Mouse (Mus musculus) G1E (cell line): ENCODE results near the gene Gmnn. TPM values are rescaled to one million over a fixed set of nuclear protein-coding genes. Genes with fewer than 3 reads are reported as not detected.

Source experiments
- ATAC-seq: 2 replicates; pipeline ENCODE4 v1.8.0; 2016; ENCODE audit warnings: mild to moderate bottlenecking; ENCODE audit not compliant: insufficient number of reproducible peaks, poor library complexity, low FRiP score, severe bottlenecking; ENCODE audit errors: extremely low read depth
- DNase-seq: peaks from one replicate; pipeline ENCODE4 v3.0.0; 2012; ENCODE audit warnings: low spot score
- H3K27me3 ChIP-seq: 2 replicates; pipeline ENCODE4 v1.6.1; 2012; ENCODE audit warnings: mild to moderate bottlenecking, low read length, inconsistent platforms; ENCODE audit not compliant: insufficient read depth
- H3K36me3 ChIP-seq: replicated peaks from 2 replicates; pipeline ENCODE3; 2012; ENCODE audit warnings: mild to moderate bottlenecking, inconsistent platforms
- H3K4me1 ChIP-seq: 2 replicates; pipeline ENCODE4 v1.6.1; 2012; ENCODE audit warnings: low read depth, low read length, inconsistent platforms, mixed read lengths; ENCODE audit not compliant: insufficient read depth
- H3K4me3 ChIP-seq: 2 replicates; pipeline ENCODE4 v1.5.1; 2012; ENCODE audit warnings: low read depth, mild to moderate bottlenecking, inconsistent platforms, low read length, moderate library complexity, mixed read lengths
- H3K9me3 ChIP-seq: replicated peaks from 2 replicates; pipeline ENCODE4 v1.6.1; 2012; ENCODE audit warnings: inconsistent platforms
- CTCF ChIP-seq: IDR thresholded peaks from 2 replicates; pipeline ENCODE4 v1.5.1; 2012; ENCODE audit warnings: low read depth, low read length, inconsistent platforms, mixed read lengths
- GATA1 ChIP-seq: IDR thresholded peaks from 2 replicates; pipeline ENCODE4 v1.6.1; 2012; ENCODE audit warnings: borderline replicate concordance, low read length, inconsistent platforms, mixed read lengths
- GATA2 ChIP-seq: IDR thresholded peaks from 2 replicates; pipeline ENCODE4 v1.6.1; 2012; ENCODE audit warnings: low read depth, low read length, inconsistent platforms, borderline replicate concordance
- POLR2AphosphoS5 ChIP-seq: IDR thresholded peaks from 2 replicates; pipeline ENCODE4 v1.6.1; 2012; ENCODE audit warnings: low read depth, low read length, inconsistent platforms; ENCODE audit not compliant: insufficient replicate concordance
- TAL1 ChIP-seq: conservative IDR thresholded peaks from 2 replicates; pipeline ENCODE4 v1.6.1; 2012; ENCODE audit warnings: low read depth, low read length, inconsistent platforms, mixed read lengths
- polyA plus RNA-seq: library from polyadenylated mRNA; stranded (reverse); fragments of >175 nt; gene quantifications from 2 replicates; pipeline ENCODE4 v1.2.3, GENCODE M21; 2012
- total RNA-seq, 2 experiments: library from RNA; stranded (forward) in 1 of 2; stranded (reverse) in 1 of 2; fragments of 200-1000 nt in 1 of 2; fragments of >200 nt in 1 of 2; fragmentation: Nextera tagmentation in 1 of 2; gene quantifications; 2 replicates each; pipeline ENCODE4 v1.2.3; 2014 to 2017

The Gmnn gene
- total RNA-seq (2014; fragmentation: Nextera tagmentation) = 51.1 and 57.2 TPM in 2 replicates
- total RNA-seq (2017) = 277 and 295 TPM in 2 replicates
- 9.7 and 18.8 TPM in 2 replicates for polyA plus RNA-seq

- Histone ChIP-seq H3K4me3 (peak within 1 kb of the TSS; percentile 93), H3K4me1 (peaks cover 44% of the 10 kb centered on the region), H3K27me3 (no peaks in the 10 kb centered on the region), H3K36me3 (peaks cover 41% of the 10 kb centered on the region), H3K9me3 (no peaks in the 10 kb centered on the region)
- no peak for TF ChIP-seq POLR2AphosphoS5
- TF ChIP-seq GATA1 = no peak
- no peak for TF ChIP-seq CTCF
- TF ChIP-seq GATA2 = no peak
- TF ChIP-seq TAL1 = no peak
- DNase-seq = peak; percentile 95
- peak; percentile 82 for ATAC-seq
These were observed at the start of gene Gmnn for GRCm38 (mm10) chr13:24761403-24762227. Gene Gmnn, minus strand, starts transcription at chr13:24761923.

- no peak overlapping the region for H3K4me3 ChIP-seq
- TF ChIP-seq GATA1 = no peak
- TF ChIP-seq CTCF = no peak
- TF ChIP-seq GATA2 = no peak
- no peak for TF ChIP-seq TAL1
- TF ChIP-seq POLR2AphosphoS5 = no peak
These were observed 44.4 kb upstream of the Gmnn start for GRCm38 (mm10) chr13:24806079-24806478.

DNA sequence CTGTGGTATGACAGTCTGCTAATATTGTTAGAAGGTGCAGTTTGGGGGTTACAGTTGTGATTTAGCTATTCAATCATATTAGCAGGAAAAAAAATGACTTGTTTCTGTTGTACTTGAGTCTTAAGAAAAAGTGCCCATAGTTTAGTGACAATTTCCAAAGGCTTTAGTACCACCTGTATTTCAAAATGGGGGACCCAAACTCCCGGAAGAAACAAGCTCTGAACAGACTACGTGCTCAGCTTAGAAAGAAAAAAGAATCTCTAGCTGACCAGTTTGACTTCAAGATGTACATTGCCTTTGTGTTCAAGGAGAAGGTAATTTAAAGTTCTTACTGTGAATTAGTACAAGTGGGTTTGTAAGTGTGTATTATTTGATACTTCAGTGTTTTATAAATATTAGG lies 41.5 kb upstream of the Gmnn start:
- Histone ChIP-seq H3K36me3 (peaks cover 33% of the 10 kb centered on the region), H3K27me3 (no peaks in the 10 kb centered on the region), H3K4me1 (peaks cover 29% of the 10 kb centered on the region), H3K4me3 (peak overlapping the region; percentile 95), H3K9me3 (no peaks in the 10 kb centered on the region)
- no peak for ATAC-seq
- DNase-seq = no peak
- TF ChIP-seq CTCF = no peak
- TF ChIP-seq GATA1 = no peak
- TF ChIP-seq GATA2 = no peak

More at GRCm38 (mm10) chr13:24806079-24806478, 44.4 kb upstream of the Gmnn start:
- ATAC-seq (no peak), DNase-seq (no peak)
- H3K27me3 ChIP-seq = no peaks in the 10 kb centered on the region
- H3K4me1 ChIP-seq = peaks cover 30% of the 10 kb centered on the region
- peaks cover 60% of the 10 kb centered on the region for H3K36me3 ChIP-seq
- no peaks in the 10 kb centered on the region for H3K9me3 ChIP-seq

GRCm38 (mm10) chr13:24802131-24802691 lies 40.5 kb upstream of the Gmnn start:
- DNase-seq (peak; percentile 66), ATAC-seq (peak; percentile 43)
- Histone ChIP-seq H3K27me3 (no peaks in the 10 kb centered on the region), H3K36me3 (peaks cover 23% of the 10 kb centered on the region), H3K4me1 (peaks cover 28% of the 10 kb centered on the region), H3K9me3 (no peaks in the 10 kb centered on the region), H3K4me3 (peak overlapping the region; percentile 95)
- TF ChIP-seq CTCF = no peak
- no peak for TF ChIP-seq POLR2AphosphoS5
- no peak for TF ChIP-seq TAL1
- no peak for TF ChIP-seq GATA2

GRCm38 (mm10) chr13:24801308-24801921 lies 39.7 kb upstream of the Gmnn start, which contains the start of gene BC005537:
Gene BC005537, plus strand, starts transcription at chr13:24801657.
- DNase-seq = peak; percentile 62

DNA sequence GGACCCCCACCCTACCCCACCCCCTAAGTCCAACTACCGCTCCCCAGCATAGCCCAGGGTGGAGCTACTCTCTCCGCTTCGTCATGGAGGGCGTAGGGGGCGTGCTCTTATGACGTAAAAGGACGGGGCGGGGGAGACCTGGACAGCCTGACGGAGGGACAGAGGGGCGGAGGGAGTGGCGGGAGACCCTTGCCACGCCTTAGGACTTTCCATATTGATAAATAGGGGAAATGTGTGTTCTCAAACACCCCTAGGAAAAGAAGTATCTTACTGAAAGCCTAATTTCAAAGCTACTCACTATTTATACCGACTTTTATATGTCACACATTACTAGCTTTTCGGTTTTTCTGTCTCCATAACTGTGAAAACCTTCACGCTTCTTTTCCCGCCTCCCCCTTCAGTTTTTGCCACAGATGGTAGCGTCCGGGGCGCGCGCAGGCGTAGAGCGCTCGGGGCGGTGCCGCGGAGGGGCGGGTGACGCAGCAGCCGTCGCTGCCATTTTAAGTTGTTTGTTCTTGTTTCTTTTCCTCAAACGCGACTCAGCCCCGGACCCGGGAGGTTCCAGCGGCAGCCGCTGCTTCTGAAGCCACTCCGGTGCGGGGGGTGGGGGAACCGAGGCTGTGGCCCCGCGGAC lies 39.1 kb upstream of the Gmnn start:
- peak; percentile 94 for ATAC-seq
- Histone ChIP-seq H3K4me1 (peaks cover 23% of the 10 kb centered on the region), H3K4me3 (peak overlapping the region; percentile 95), H3K9me3 (no peaks in the 10 kb centered on the region), H3K36me3 (peaks cover 12% of the 10 kb centered on the region), H3K27me3 (no peaks in the 10 kb centered on the region)
- no peak for TF ChIP-seq CTCF
- TF ChIP-seq POLR2AphosphoS5 = peak; percentile 92; the same call in 1 of the 2 replicates
- peak; percentile 84 for DNase-seq

More at GRCm38 (mm10) chr13:24801308-24801921, 39.7 kb upstream of the Gmnn start, which contains the start of gene BC005537:
- peak; percentile 10 for TF ChIP-seq POLR2AphosphoS5
- no peak for TF ChIP-seq GATA1
- no peak for ATAC-seq
- peaks cover 25% of the 10 kb centered on the region for H3K4me1 ChIP-seq
- H3K4me3 ChIP-seq = peak within 1 kb of the TSS; percentile 95
- H3K36me3 ChIP-seq = peaks cover 18% of the 10 kb centered on the region
- no peaks in the 10 kb centered on the region for H3K9me3 ChIP-seq
- no peaks in the 10 kb centered on the region for H3K27me3 ChIP-seq
